Mouse (Mus musculus) limb, embryonic 15.5 days (tissue): ENCODE measurements around the gene Dlg5. TPM values are rescaled to one million over a fixed set of nuclear protein-coding genes. Genes with fewer than 3 reads are reported as not detected.
A peak's percentile ranks its signal among the peaks of the same experiment; 100 is the strongest.

ENCODE experiments used
- ATAC-seq: fragments of 200-750 bp; cut with Nextera tagmentation; 2 replicates; pipeline ENCODE4 v1.8.0; 2017; ENCODE audit warnings: low read depth, moderate TSS enrichment; ENCODE audit not compliant: insufficient number of reproducible peaks, low FRiP score, low TSS enrichment
- H3K27ac ChIP-seq: fragments of 300-500 bp; sonication (generic); 2 replicates; pipeline ENCODE4 v1.5.1; 2015; ENCODE audit warnings: moderate library complexity, mild to moderate bottlenecking, inconsistent platforms
- H3K27me3 ChIP-seq: fragments of 300-500 bp; sonication (generic); 2 replicates; pipeline ENCODE4 v1.6.1; 2015; ENCODE audit warnings: inconsistent platforms
- H3K36me3 ChIP-seq: fragments of 300-500 bp; sonication (generic); 2 replicates; pipeline ENCODE4 v1.6.1; 2015; ENCODE audit warnings: inconsistent platforms
- H3K4me1 ChIP-seq: fragments of 300-500 bp; sonication (generic); 2 replicates; pipeline ENCODE4 v1.6.1; 2015; ENCODE audit warnings: inconsistent platforms
- H3K4me2 ChIP-seq: fragments of 300-500 bp; sonication (generic); 2 replicates; pipeline ENCODE4 v1.6.1; 2015; ENCODE audit warnings: mild to moderate bottlenecking, inconsistent platforms
- H3K4me3 ChIP-seq: fragments of 300-500 bp; sonication (generic); 2 replicates; pipeline ENCODE4 v1.5.1; 2015; ENCODE audit warnings: mild to moderate bottlenecking, inconsistent platforms
- H3K9ac ChIP-seq: fragments of 300-500 bp; sonication (generic); 2 replicates; pipeline ENCODE4 v1.6.1; 2015; ENCODE audit warnings: inconsistent platforms
- H3K9me3 ChIP-seq: fragments of 300-500 bp; sonication (generic); 2 replicates; pipeline ENCODE4 v1.6.1; 2016; ENCODE audit warnings: inconsistent platforms
- WGBS: fragments of 180-500 bp; shearing (Covaris S2); methylation state at CpG from one replicate; pipeline ENCODE4 v1.1.7; 2015; 5-methylcytosine and 5-hydroxymethylcytosine counted together
- polyA plus RNA-seq: library from polyadenylated mRNA; unstranded; fragments of >200 nt; fragmentation: Nextera tagmentation; extraction: Ambion mirVana; gene quantifications from 2 replicates; pipeline ENCODE4 v1.2.1, GENCODE M21; 2015

Gene Dlg5
- 15.1 and 19.1 TPM in 2 replicates for polyA plus RNA-seq

GRCm38 (mm10) chr14:24245177-24246081 lies at the start of gene Dlg5:
Dlg5 (minus strand) TSS chr14:24245920.
- Histone ChIP-seq H3K36me3 (peaks cover 14% of the 10 kb centered on the region; the same call in 1 of the 2 replicates), H3K27me3 (no peaks in the 10 kb centered on the region), H3K4me1 (peaks cover 28% of the 10 kb centered on the region), H3K4me2 (peak within 1 kb of the TSS; percentile 74), H3K27ac (peak within 1 kb of the TSS; percentile 96), H3K9ac (peak within 1 kb of the TSS; percentile 83), H3K9me3 (no peaks in the 10 kb centered on the region), H3K4me3 (peak within 1 kb of the TSS; percentile 78)
- under 1% methylated on average over 78 of the region's 98 CpGs for WGBS
- ATAC-seq, result peak; percentile 82

GRCm38 (mm10) chr14:24293631-24294030 lies 47.9 kb upstream of the Dlg5 start:
- WGBS, result 83% methylated on average over 5 of the region's 5 CpGs
- no peak for ATAC-seq
- no peaks in the 10 kb centered on the region for H3K27me3 ChIP-seq

GRCm38 (mm10) chr14:24292914-24293313 lies 47.2 kb upstream of the Dlg5 start, which contains the start of gene E330034G19Rik:
E330034G19Rik (plus strand) TSS chr14:24293214.
- H3K9ac ChIP-seq, result no peak within 1 kb of the TSS
- no peak for ATAC-seq
- H3K9me3 ChIP-seq, result no peaks in the 10 kb centered on the region
- H3K4me3 ChIP-seq, result no peak within 1 kb of the TSS
- H3K36me3 ChIP-seq, result no peaks in the 10 kb centered on the region
- 40% methylated on average over 3 of the region's 3 CpGs for whole genome bisulfite sequencing
- H3K4me2 ChIP-seq, result no peak within 1 kb of the TSS
- no peak within 1 kb of the TSS for H3K27ac ChIP-seq
- no peaks in the 10 kb centered on the region for H3K4me1 ChIP-seq
- no peaks in the 10 kb centered on the region for H3K27me3 ChIP-seq

More at GRCm38 (mm10) chr14:24293631-24294030, 47.9 kb upstream of the Dlg5 start:
- Histone ChIP-seq H3K9me3 (no peaks in the 10 kb centered on the region), H3K27ac (no peak overlapping the region), H3K4me3 (no peak overlapping the region), H3K4me1 (no peaks in the 10 kb centered on the region), H3K36me3 (no peaks in the 10 kb centered on the region), H3K4me2 (no peak overlapping the region), H3K9ac (no peak overlapping the region)

- H3K9me3 ChIP-seq, result no peaks in the 10 kb centered on the region
- no peak for ATAC-seq
Measured at GRCm38 (mm10) chr14:24290726-24291125, 45.0 kb upstream of the Dlg5 start.

GRCm38 (mm10) chr14:24286136-24286535 lies 40.4 kb upstream of the Dlg5 start:
- Histone ChIP-seq H3K36me3 (no peaks in the 10 kb centered on the region), H3K27ac (no peak overlapping the region), H3K9me3 (no peaks in the 10 kb centered on the region), H3K4me2 (no peak overlapping the region), H3K27me3 (no peaks in the 10 kb centered on the region), H3K4me1 (no peaks in the 10 kb centered on the region), H3K4me3 (no peak overlapping the region), H3K9ac (no peak overlapping the region)
- no peak for ATAC-seq
- 57% methylated on average over 4 of the region's 4 CpGs for WGBS

More at GRCm38 (mm10) chr14:24290726-24291125, 45.0 kb upstream of the Dlg5 start:
- Histone ChIP-seq H3K27me3 (no peaks in the 10 kb centered on the region), H3K9ac (no peak overlapping the region), H3K4me1 (no peaks in the 10 kb centered on the region), H3K36me3 (no peaks in the 10 kb centered on the region), H3K27ac (no peak overlapping the region), H3K4me3 (no peak overlapping the region), H3K4me2 (no peak overlapping the region)

- Histone ChIP-seq H3K27me3 (no peaks in the 10 kb centered on the region), H3K9me3 (no peaks in the 10 kb centered on the region), H3K4me2 (no peak overlapping the region), H3K27ac (no peak overlapping the region), H3K36me3 (no peaks in the 10 kb centered on the region), H3K9ac (no peak overlapping the region), H3K4me1 (no peaks in the 10 kb centered on the region), H3K4me3 (no peak overlapping the region)
- no peak for ATAC-seq
- 62% methylated on average over 3 of the region's 3 CpGs for WGBS
Measured at GRCm38 (mm10) chr14:24282276-24282675, 36.6 kb upstream of the Dlg5 start.

- H3K27me3 ChIP-seq, result no peaks in the 10 kb centered on the region
- H3K9me3 ChIP-seq, result no peaks in the 10 kb centered on the region
- H3K36me3 ChIP-seq, result no peaks in the 10 kb centered on the region
- WGBS, result 62% methylated on average over 4 of the region's 4 CpGs
- H3K9ac ChIP-seq, result no peak overlapping the region
- no peak overlapping the region for H3K27ac ChIP-seq
- no peak overlapping the region for H3K4me3 ChIP-seq
- H3K4me1 ChIP-seq, result no peaks in the 10 kb centered on the region
- no peak overlapping the region for H3K4me2 ChIP-seq
- no peak for ATAC-seq
Measured at GRCm38 (mm10) chr14:24281278-24281677, 35.6 kb upstream of the Dlg5 start.

GRCm38 (mm10) chr14:24275534-24275933 lies 29.8 kb upstream of the Dlg5 start:
- Histone ChIP-seq H3K9me3 (no peaks in the 10 kb centered on the region), H3K4me3 (no peak overlapping the region), H3K27ac (no peak overlapping the region), H3K9ac (no peak overlapping the region), H3K4me2 (no peak overlapping the region), H3K4me1 (no peaks in the 10 kb centered on the region), H3K27me3 (no peaks in the 10 kb centered on the region), H3K36me3 (no peaks in the 10 kb centered on the region)
- ATAC-seq, result no peak
- 44% methylated on average over 2 of the region's 2 CpGs for WGBS

GRCm38 (mm10) chr14:24273575-24273974 lies 27.9 kb upstream of the Dlg5 start:
- WGBS, result 34% methylated on average over 2 of the region's 2 CpGs
- H3K4me1 ChIP-seq, result peaks cover 5% of the 10 kb centered on the region; the same call in 1 of the 2 replicates
- 0 out of 2 replicates have a peak overlapping the region, but pooled peaks have one; percentile 13 for H3K27ac ChIP-seq
- H3K4me3 ChIP-seq, result no peak overlapping the region
- no peaks in the 10 kb centered on the region for H3K36me3 ChIP-seq
- no peaks in the 10 kb centered on the region for H3K9me3 ChIP-seq
- H3K27me3 ChIP-seq, result no peaks in the 10 kb centered on the region
- ATAC-seq, result no peak; the same call in 1 of the 2 replicates
- no peak overlapping the region for H3K4me2 ChIP-seq
- H3K9ac ChIP-seq, result no peak overlapping the region

GRCm38 (mm10) chr14:24269571-24269970 lies 23.9 kb upstream of the Dlg5 start:
- no peaks in the 10 kb centered on the region for H3K36me3 ChIP-seq
- 52% methylated on average over 1 of the region's 1 CpGs for WGBS
- no peak overlapping the region for H3K27ac ChIP-seq
- H3K4me2 ChIP-seq, result no peak overlapping the region
- H3K27me3 ChIP-seq, result no peaks in the 10 kb centered on the region
- H3K4me3 ChIP-seq, result no peak overlapping the region
- ATAC-seq, result no peak
- no peaks in the 10 kb centered on the region for H3K9me3 ChIP-seq
- H3K9ac ChIP-seq, result no peak overlapping the region
- peaks cover 5% of the 10 kb centered on the region; the same call in 1 of the 2 replicates for H3K4me1 ChIP-seq

GRCm38 (mm10) chr14:24262915-24263314 lies 17.2 kb upstream of the Dlg5 start:
- Histone ChIP-seq H3K27ac (peak overlapping the region; percentile 79), H3K4me3 (no peak overlapping the region), H3K4me2 (no peak overlapping the region), H3K27me3 (no peaks in the 10 kb centered on the region), H3K4me1 (peaks cover 27% of the 10 kb centered on the region), H3K9me3 (no peaks in the 10 kb centered on the region), H3K9ac (no peak overlapping the region), H3K36me3 (no peaks in the 10 kb centered on the region)
- WGBS, result 29% methylated on average over 2 of the region's 2 CpGs
- ATAC-seq, result peak; percentile 85

GRCm38 (mm10) chr14:24262382-24262781 lies 16.7 kb upstream of the Dlg5 start:
- Histone ChIP-seq H3K9me3 (no peaks in the 10 kb centered on the region), H3K4me1 (peaks cover 27% of the 10 kb centered on the region), H3K27me3 (no peaks in the 10 kb centered on the region), H3K9ac (no peak overlapping the region), H3K27ac (peak overlapping the region; percentile 79), H3K4me2 (no peak overlapping the region), H3K36me3 (no peaks in the 10 kb centered on the region), H3K4me3 (no peak overlapping the region)
- ATAC-seq, result no peak
- WGBS, result 55% methylated on average over 6 of the region's 6 CpGs
